In the genomic region with DNA sequence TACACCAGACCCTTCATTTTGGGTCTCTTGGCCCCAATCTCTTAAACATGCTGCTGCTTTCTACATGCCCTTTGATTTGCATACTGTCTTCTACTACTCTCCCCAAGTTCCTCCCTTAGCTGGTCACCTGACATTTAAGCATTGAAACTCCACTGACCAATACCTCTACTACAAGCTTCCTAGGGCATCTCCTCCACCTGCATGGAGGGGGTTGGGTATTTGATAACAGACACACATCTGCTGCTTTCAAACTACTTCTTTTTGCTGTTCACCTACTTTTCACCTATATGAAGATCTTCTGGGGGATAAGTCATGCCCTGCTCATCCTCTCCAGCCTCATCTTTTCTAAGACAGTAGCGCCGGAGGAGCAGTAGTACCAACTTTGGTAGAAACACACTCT, we compare ENCODE assay signal across 29 mouse cellular contexts.
A peak's percentile ranks its signal among the peaks of the same experiment; 100 is the strongest.
DNase-seq lines count a peak whose midpoint lies in the region; ATAC-seq and TF ChIP-seq lines count a peak whose summit lies in the region.
"Had no signal": no experiment of that assay in that cellular context is flagged by ENCODE, and none has a peak within 500 bp of the region (broad histone marks: within the 10 kb centered on the region; RNA-seq: fewer than 3 reads in every experiment).

No protein-coding gene starts in this region.

- H3K79me2 ChIP-seq in heart, adult 2 months (replicated peaks; ENCODE audit: control insufficient read depth, insufficient read depth, low read length), result no peaks in the 10 kb centered on the region

- TF ChIP-seq POLR2A in heart, adult 2 months (IDR thresholded peaks at IDR 0.05; ENCODE audit: insufficient read depth, low read depth, low read length), result no peak
- no peak for TF ChIP-seq POLR2A in spleen, adult 2 months (IDR thresholded peaks at IDR 0.05; ENCODE audit: low read depth, low read length)

- H3K9me3 ChIP-seq in forebrain, embryonic 10.5 days, result no peaks in the 10 kb centered on the region
- H3K9me3 ChIP-seq: embryonic facial prominence, embryonic 10.5 days; embryonic facial prominence, embryonic 13.5 days; forebrain, embryonic 13.5 days; heart, embryonic 12.5 days; heart, embryonic 15.5 days; hindbrain, embryonic 10.5 days had no signal

- H3K27me3 ChIP-seq in heart, adult 2 months (ENCODE audit: control insufficient read depth, insufficient read depth, low read length), result no peaks in the 10 kb centered on the region
- no peaks in the 10 kb centered on the region for H3K27me3 ChIP-seq in spleen, adult 2 months (ENCODE audit: control insufficient read depth, insufficient read depth, low read length)
- no peaks in the 10 kb centered on the region for H3K27me3 ChIP-seq in forebrain, embryonic 10.5 days (ENCODE audit: poor library complexity, severe bottlenecking)
- H3K27me3 ChIP-seq: embryonic facial prominence, embryonic 13.5 days; forebrain, embryonic 13.5 days; heart, embryonic 12.5 days; heart, embryonic 15.5 days had no signal

- peak; percentile 81 for DNase-seq in heart, adult 11 months
- no peak for DNase-seq in heart, adult 2 months
- no peak for DNase-seq in spleen, adult 2 months (ENCODE audit: low read depth in 1 of 2, low spot score in 2 of 2)
- DNase-seq in spleen, postnatal 14 days (ENCODE audit: low spot score in 2 of 2), result no peak
- peak; percentile 28 for DNase-seq in A20 (ENCODE audit: low read depth, low spot score)
- no peak for DNase-seq in forebrain, embryonic 10.5 days (ENCODE audit: extremely low spot score, low spot score)
- DNase-seq in adrenal gland, adult 8-10 months, result no peak
- DNase-seq: adrenal gland, adult 2 months; adrenal gland, postnatal 25 days; B cell, adult 2 months; cerebellum, adult 11-12 months; cerebellum, adult 8-10 months; cerebellum, postnatal 10 days; cerebellum, postnatal 36 days; embryo, embryonic 11 days; gastrocnemius, postnatal 10 days; gastrocnemius, postnatal 36 days; heart, postnatal 10 days; heart, postnatal 36 days had no signal

- TF ChIP-seq CTCF in heart, adult 2 months (IDR thresholded peaks at IDR 0.05), result no peak
- no peak for TF ChIP-seq CTCF in spleen, adult 2 months (IDR thresholded peaks at IDR 0.05; ENCODE audit: extremely low read depth, insufficient read depth, insufficient read length, insufficient replicate concordance)

- TF ChIP-seq EP300 in heart, adult 2 months (IDR thresholded peaks at IDR 0.05; ENCODE audit: insufficient read depth, low read depth, low read length), result no peak

- WGBS in heart, adult 2 months, result 99% methylated on average over 2 of the region's 2 CpGs
- 74% methylated on average over 2 of the region's 2 CpGs for WGBS in spleen, adult 2 months
- WGBS in forebrain, embryonic 10.5 days, result 95% methylated on average over 2 of the region's 2 CpGs

- ATAC-seq in monocyte, adult 5-6 weeks (replicated peaks; ENCODE audit: insufficient number of reproducible peaks, low FRiP score, low TSS enrichment, poor library complexity, severe bottlenecking), result 0 out of 2 replicates have a peak, but pooled peaks have one; percentile 15
- ATAC-seq: forebrain, embryonic 13.5 days; forebrain, embryonic 16.5 days had no signal

- no peak overlapping the region for H3K27ac ChIP-seq in heart, adult 2 months
- peak overlapping the region; percentile 24; the same call in 1 of the 2 replicates for H3K27ac ChIP-seq in spleen, adult 2 months (ENCODE audit: insufficient read depth, low read length)
- no peak overlapping the region for H3K27ac ChIP-seq in forebrain, embryonic 10.5 days
- H3K27ac ChIP-seq: embryonic facial prominence, embryonic 10.5 days; embryonic facial prominence, embryonic 13.5 days; forebrain, embryonic 13.5 days; heart, embryonic 15.5 days; hindbrain, embryonic 10.5 days; hindbrain, embryonic 14.5 days had no signal

- H3K9ac ChIP-seq in heart, adult 2 months (ENCODE audit: low read depth, low read length), result no peak overlapping the region
- H3K9ac ChIP-seq: embryonic facial prominence, embryonic 13.5 days; forebrain, embryonic 13.5 days; heart, embryonic 12.5 days; heart, embryonic 15.5 days; hindbrain, embryonic 14.5 days had no signal

- no peak overlapping the region for H3K4me3 ChIP-seq in heart, adult 2 months
- H3K4me3 ChIP-seq in spleen, adult 2 months (ENCODE audit: extremely low read depth, insufficient read depth, insufficient read length), result no peak overlapping the region
- H3K4me3 ChIP-seq in forebrain, embryonic 10.5 days, result no peak overlapping the region
- H3K4me3 ChIP-seq: embryonic facial prominence, embryonic 10.5 days; embryonic facial prominence, embryonic 13.5 days; erythroblast, embryonic 14.5 days; forebrain, embryonic 13.5 days; heart, embryonic 12.5 days; heart, embryonic 15.5 days; hindbrain, embryonic 10.5 days had no signal

- no peaks in the 10 kb centered on the region for H3K36me3 ChIP-seq in heart, adult 2 months (ENCODE audit: control insufficient read depth, insufficient read depth, low read length)
- no peaks in the 10 kb centered on the region for H3K36me3 ChIP-seq in spleen, adult 2 months (ENCODE audit: control insufficient read depth, insufficient read depth, low read length)
- no peaks in the 10 kb centered on the region for H3K36me3 ChIP-seq in forebrain, embryonic 10.5 days (replicated peaks)
- H3K36me3 ChIP-seq: embryonic facial prominence, embryonic 10.5 days; embryonic facial prominence, embryonic 13.5 days; heart, embryonic 12.5 days; heart, embryonic 15.5 days; hindbrain, embryonic 10.5 days had no signal

- peaks cover 3% of the 10 kb centered on the region for H3K4me1 ChIP-seq in heart, adult 2 months (ENCODE audit: control insufficient read depth, insufficient read depth, low read length)
- peaks cover 25% of the 10 kb centered on the region for H3K4me1 ChIP-seq in spleen, adult 2 months (ENCODE audit: control insufficient read depth, insufficient read depth, insufficient read length)
- peaks cover 9% of the 10 kb centered on the region for H3K4me1 ChIP-seq in forebrain, embryonic 10.5 days

- intact Hi-C loops in heart, adult 2 months (cut with DNase I), result no loop called here

Comparison
In these comparisons a context has a peak if more than half of its experiments do, and no peak if none do; other contexts are left out.
1. DNase-seq: peak in heart, adult 11 months (single experiment) and A20 (single experiment); none in heart, adult 2 months (0 of 2), spleen, adult 2 months (0 of 2), spleen, postnatal 14 days (0 of 2), forebrain, embryonic 10.5 days (single experiment) and adrenal gland, adult 8-10 months (single experiment).